Mouse (Mus musculus) liver, embryonic 11.5 days (tissue): ENCODE measurements around the gene Haus3. TPM values are rescaled to one million over a fixed set of nuclear protein-coding genes. Genes with fewer than 3 reads are reported as not detected.
A peak's percentile ranks its signal among the peaks of the same experiment; 100 is the strongest.

ENCODE experiments used
- ATAC-seq: fragments of 200-750 bp; cut with Nextera tagmentation; replicated peaks from 2 replicates; pipeline ENCODE4 v1.8.0; 2017; ENCODE audit warnings: moderate number of reproducible peaks, mild to moderate bottlenecking, moderate TSS enrichment, moderate library complexity; ENCODE audit not compliant: low FRiP score
- DNase-seq: peaks from one replicate; pipeline ENCODE4 v3.0.0-alpha.2; 2017; ENCODE audit warnings: low spot score
- H3K27ac ChIP-seq: fragments of 300-500 bp; sonication (generic); 2 replicates; pipeline ENCODE4 v1.5.1; 2014; ENCODE audit warnings: mild to moderate bottlenecking, low read depth, low read length, control low read depth
- H3K27me3 ChIP-seq: fragments of 300-500 bp; sonication (generic); replicated peaks from 2 replicates; pipeline ENCODE4 v1.6.1; 2014; ENCODE audit warnings: low read length, mixed read lengths; ENCODE audit not compliant: control insufficient read depth, insufficient read depth
- H3K36me3 ChIP-seq: fragments of 300-500 bp; sonication (generic); 2 replicates; pipeline ENCODE4 v1.6.1; 2014; ENCODE audit warnings: mild to moderate bottlenecking, low read length, moderate library complexity, mixed read lengths; ENCODE audit not compliant: control insufficient read depth, insufficient read depth
- H3K4me1 ChIP-seq: fragments of 300-500 bp; sonication (generic); replicated peaks from 2 replicates; pipeline ENCODE4 v1.6.1; 2014; ENCODE audit warnings: low read length, mixed read lengths; ENCODE audit not compliant: control insufficient read depth, insufficient read depth
- H3K4me2 ChIP-seq: fragments of 300-500 bp; sonication (generic); 2 replicates; pipeline ENCODE4 v1.6.1; 2014; ENCODE audit warnings: mild to moderate bottlenecking, control low read depth, moderate library complexity
- H3K4me3 ChIP-seq: fragments of 300-500 bp; sonication (generic); 2 replicates; pipeline ENCODE4 v1.5.1; 2014; ENCODE audit warnings: low read depth, low read length, control low read depth
- H3K9ac ChIP-seq: fragments of 300-500 bp; sonication (generic); 2 replicates; pipeline ENCODE4 v1.6.1; 2014; ENCODE audit warnings: low read depth, low read length, control low read depth
- H3K9me3 ChIP-seq: fragments of 300-500 bp; sonication (generic); 2 replicates; pipeline ENCODE4 v1.6.1; 2016; ENCODE audit warnings: low read length, inconsistent platforms, mixed read lengths; ENCODE audit not compliant: control insufficient read depth
- WGBS: fragments of 180-500 bp; shearing (Covaris S2); extraction: QIAGEN DNeasy Blood & Tissue Kit; methylation state at CpG from one replicate; pipeline ENCODE4 v1.1.7; 2014; 5-methylcytosine and 5-hydroxymethylcytosine counted together
- polyA plus RNA-seq: library from polyadenylated mRNA; unstranded; fragments of >200 nt; fragmentation: Nextera tagmentation; extraction: Ambion mirVana; gene quantifications from 2 replicates; pipeline ENCODE4 v1.2.1, GENCODE M21; 2014

Gene Haus3
- polyA plus RNA-seq, 1 experiment from 2014 or later = 47.5 TPM

GRCm38 (mm10) chr5:34174021-34174420, 4.7 kb upstream of the Haus3 start:
- Histone ChIP-seq H3K9me3 (no peaks in the 10 kb centered on the region), H3K4me3 (no peak overlapping the region), H3K4me1 (peaks cover 4% of the 10 kb centered on the region; the same call in 1 of the 2 replicates), H3K27me3 (no peaks in the 10 kb centered on the region), H3K27ac (no peak overlapping the region), H3K4me2 (no peak overlapping the region), H3K36me3 (peaks cover 9% of the 10 kb centered on the region), H3K9ac (no peak overlapping the region)
- 76% methylated on average over 2 of the region's 2 CpGs for WGBS
- DNase-seq (no peak), ATAC-seq (no peak)

- DNase-seq (no peak), ATAC-seq (no peak)
- H3K4me2 ChIP-seq = no peak overlapping the region
- H3K4me3 ChIP-seq = no peak overlapping the region
- peaks cover 10% of the 10 kb centered on the region for H3K4me1 ChIP-seq
- H3K36me3 ChIP-seq = peaks cover 3% of the 10 kb centered on the region; the same call in 1 of the 2 replicates
- H3K9ac ChIP-seq = no peak overlapping the region
- H3K9me3 ChIP-seq = no peaks in the 10 kb centered on the region
- H3K27me3 ChIP-seq = no peaks in the 10 kb centered on the region
- 67% methylated on average over 4 of the region's 4 CpGs for WGBS
- H3K27ac ChIP-seq = 0 out of 2 replicates have a peak overlapping the region, but pooled peaks have one; percentile 41
Observed at GRCm38 (mm10) chr5:34170726-34171125, 1.4 kb upstream of the Haus3 start.

- H3K4me3 ChIP-seq = peak overlapping the region; percentile 75
- H3K4me1 ChIP-seq = peaks cover 14% of the 10 kb centered on the region
- WGBS = 67% methylated on average over 3 of the region's 3 CpGs
- no peaks in the 10 kb centered on the region for H3K27me3 ChIP-seq
- DNase-seq (no peak), ATAC-seq (no peak)
- H3K4me2 ChIP-seq = peak overlapping the region; percentile 73
- H3K9ac ChIP-seq = peak overlapping the region; percentile 65
- peaks cover 2% of the 10 kb centered on the region; the same call in 1 of the 2 replicates for H3K36me3 ChIP-seq
- H3K9me3 ChIP-seq = no peaks in the 10 kb centered on the region
- H3K27ac ChIP-seq = peak overlapping the region; percentile 78; the same call in 1 of the 2 replicates
Observed at GRCm38 (mm10) chr5:34169954-34170353, 627 bp upstream of the Haus3 start.

- H3K27ac ChIP-seq = no peak overlapping the region
- no peaks in the 10 kb centered on the region for H3K27me3 ChIP-seq
- no peak overlapping the region for H3K9ac ChIP-seq
- ATAC-seq (no peak), DNase-seq (no peak)
- 84% methylated on average over 4 of the region's 4 CpGs for WGBS
- H3K4me3 ChIP-seq = 0 out of 2 replicates have a peak overlapping the region, but pooled peaks have one; percentile 21
- peaks cover 14% of the 10 kb centered on the region for H3K4me1 ChIP-seq
- peaks cover 3% of the 10 kb centered on the region; the same call in 1 of the 2 replicates for H3K36me3 ChIP-seq
- H3K4me2 ChIP-seq = peak overlapping the region; percentile 64
- H3K9me3 ChIP-seq = no peaks in the 10 kb centered on the region
Observed at GRCm38 (mm10) chr5:34167857-34168256, 1.5 kb downstream of the Haus3 start.

GRCm38 (mm10) chr5:34165793-34166192, 3.5 kb downstream of the Haus3 start:
- Histone ChIP-seq H3K4me3 (peak overlapping the region; percentile 20; the same call in 1 of the 2 replicates), H3K9ac (no peak overlapping the region), H3K36me3 (peaks cover 3% of the 10 kb centered on the region; the same call in 1 of the 2 replicates), H3K27ac (no peak overlapping the region), H3K4me1 (peaks cover 14% of the 10 kb centered on the region), H3K27me3 (no peaks in the 10 kb centered on the region), H3K9me3 (no peaks in the 10 kb centered on the region), H3K4me2 (peak overlapping the region; percentile 48)
- no peak for ATAC-seq
- no peak for DNase-seq
- 43% methylated on average over 4 of the region's 4 CpGs for WGBS

GRCm38 (mm10) chr5:34148476-34148875, 20.9 kb downstream of the Haus3 start:
- ATAC-seq (no peak), DNase-seq (no peak)
- H3K27ac ChIP-seq = no peak overlapping the region
- no peaks in the 10 kb centered on the region; the same call in 1 of the 2 replicates for H3K36me3 ChIP-seq
- no peak overlapping the region for H3K9ac ChIP-seq
- H3K9me3 ChIP-seq = no peaks in the 10 kb centered on the region
- H3K27me3 ChIP-seq = no peaks in the 10 kb centered on the region
- H3K4me3 ChIP-seq = no peak overlapping the region
- no peaks in the 10 kb centered on the region for H3K4me1 ChIP-seq
- H3K4me2 ChIP-seq = no peak overlapping the region

- WGBS = 82% methylated on average over 3 of the region's 3 CpGs
- Histone ChIP-seq H3K4me1 (no peaks in the 10 kb centered on the region), H3K9me3 (no peaks in the 10 kb centered on the region), H3K4me3 (no peak overlapping the region), H3K27ac (no peak overlapping the region), H3K36me3 (no peaks in the 10 kb centered on the region), H3K9ac (no peak overlapping the region), H3K27me3 (no peaks in the 10 kb centered on the region), H3K4me2 (no peak overlapping the region)
- DNase-seq (no peak), ATAC-seq (no peak)
Observed at GRCm38 (mm10) chr5:34147554-34147953, 21.8 kb downstream of the Haus3 start.

GRCm38 (mm10) chr5:34139751-34140150, 29.6 kb downstream of the Haus3 start:
- Histone ChIP-seq H3K4me2 (no peak overlapping the region), H3K9me3 (no peaks in the 10 kb centered on the region), H3K36me3 (no peaks in the 10 kb centered on the region), H3K9ac (no peak overlapping the region), H3K4me1 (no peaks in the 10 kb centered on the region), H3K4me3 (no peak overlapping the region), H3K27me3 (no peaks in the 10 kb centered on the region), H3K27ac (no peak overlapping the region)
- DNase-seq (no peak), ATAC-seq (no peak)
- 5% methylated on average over 1 of the region's 1 CpGs for WGBS

- Histone ChIP-seq H3K27me3 (no peaks in the 10 kb centered on the region), H3K9me3 (no peaks in the 10 kb centered on the region), H3K36me3 (no peaks in the 10 kb centered on the region), H3K9ac (no peak overlapping the region), H3K4me1 (no peaks in the 10 kb centered on the region), H3K4me3 (no peak overlapping the region), H3K4me2 (no peak overlapping the region), H3K27ac (no peak overlapping the region)
- WGBS = 71% methylated on average over 2 of the region's 2 CpGs
- DNase-seq = no peak
- no peak for ATAC-seq
Observed at GRCm38 (mm10) chr5:34132731-34133130, 36.6 kb downstream of the Haus3 start.
